Mouse (Mus musculus) lung, postnatal 36 days (tissue): Measurements from ENCODE around the gene Grcc10.

Experiments used
- DNase-seq: peaks from one replicate; pipeline ENCODE4 v3.0.0; 2022; ENCODE audit warnings: mixed read lengths

Grcc10 gene

DNA sequence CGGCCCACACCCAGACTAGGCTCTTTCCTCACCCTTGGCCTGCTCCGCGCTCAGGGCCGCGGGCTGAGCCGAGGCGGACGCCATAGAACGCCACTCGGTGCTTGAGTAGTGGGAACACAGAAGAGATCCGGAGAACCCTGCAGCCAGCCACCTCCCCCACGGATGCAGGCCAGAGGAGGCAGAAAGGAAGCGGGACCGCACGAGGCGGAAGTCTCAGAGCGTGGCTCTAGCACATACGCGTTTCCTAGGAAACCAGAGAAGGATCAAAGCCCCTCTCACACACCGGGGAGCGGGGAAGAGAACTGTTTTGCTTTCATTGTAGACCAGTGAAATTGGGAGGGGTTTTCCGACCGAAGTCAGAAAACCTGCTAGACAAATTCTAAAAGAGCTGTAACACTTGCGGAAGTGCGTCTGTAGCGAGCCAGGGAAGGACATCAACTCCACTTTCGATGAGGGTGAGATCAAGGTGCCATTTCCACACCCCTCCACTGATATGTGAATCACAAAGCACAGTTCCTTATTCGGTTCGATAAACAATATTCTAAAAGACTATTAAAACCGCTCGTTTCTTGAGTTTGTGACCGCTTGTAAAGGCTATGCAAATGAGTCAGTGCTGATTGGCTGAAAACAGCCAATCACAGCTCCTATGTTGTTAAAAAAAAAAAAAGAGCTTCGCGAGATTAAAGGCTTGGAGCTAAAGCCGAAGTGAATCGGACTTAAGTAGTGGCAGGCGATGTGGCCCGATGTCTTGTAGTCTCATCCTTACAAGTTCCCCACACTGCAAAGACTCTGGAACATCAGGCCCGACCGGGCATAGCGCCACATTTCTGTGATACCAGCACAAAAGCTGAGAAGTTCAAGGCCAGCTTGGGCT is at the start of gene Grcc10:
Gene Grcc10 (minus strand): TSS at position 487 of the 874 bp plus-strand sequence.
- DNase-seq: peak; percentile 92

DNA sequence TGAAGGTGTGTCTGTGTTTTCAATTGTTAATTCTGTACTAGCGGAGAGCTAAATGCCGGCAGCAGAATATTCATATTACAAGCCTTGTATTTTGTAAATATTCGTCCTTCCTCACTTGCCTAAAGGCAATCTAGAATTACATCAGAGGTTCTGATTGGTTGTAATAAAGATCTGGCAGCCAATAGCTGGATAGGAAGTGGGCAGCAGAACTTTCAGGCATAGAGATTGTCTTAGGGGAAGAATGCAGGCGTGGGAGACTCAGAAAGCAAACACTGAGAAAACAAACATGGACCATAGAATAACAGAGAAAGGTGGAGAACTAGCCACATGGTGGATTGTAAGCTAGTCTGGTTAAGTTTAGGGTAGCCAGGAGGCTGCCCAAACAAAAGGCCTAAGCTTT is 48.9 kb upstream of the Grcc10 start:
- DNase-seq: no peak

- no peak for DNase-seq
These were observed 48.3 kb upstream of the Grcc10 start for GRCm38 (mm10) chr6:124789519-124789918.

DNA sequence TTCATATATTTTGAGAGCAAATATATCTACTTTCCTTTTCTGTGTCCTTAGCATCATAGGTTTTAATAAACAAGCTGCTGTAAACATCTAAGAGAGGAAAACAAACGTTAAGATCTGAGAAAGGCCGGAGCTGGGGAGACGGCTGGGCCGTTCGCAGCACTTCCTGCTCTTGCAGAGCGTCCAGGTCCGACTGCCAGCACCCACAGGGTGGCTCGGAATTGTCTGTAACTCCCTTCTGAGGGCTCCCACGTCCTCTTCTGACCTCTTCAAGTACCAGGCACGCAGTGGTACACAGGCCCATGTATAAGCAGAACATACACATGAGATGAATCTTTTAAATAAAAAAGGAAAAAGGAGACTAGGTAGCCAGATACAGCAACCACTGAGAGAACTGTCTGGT is 46.5 kb upstream of the Grcc10 start:
- DNase-seq: no peak

DNA sequence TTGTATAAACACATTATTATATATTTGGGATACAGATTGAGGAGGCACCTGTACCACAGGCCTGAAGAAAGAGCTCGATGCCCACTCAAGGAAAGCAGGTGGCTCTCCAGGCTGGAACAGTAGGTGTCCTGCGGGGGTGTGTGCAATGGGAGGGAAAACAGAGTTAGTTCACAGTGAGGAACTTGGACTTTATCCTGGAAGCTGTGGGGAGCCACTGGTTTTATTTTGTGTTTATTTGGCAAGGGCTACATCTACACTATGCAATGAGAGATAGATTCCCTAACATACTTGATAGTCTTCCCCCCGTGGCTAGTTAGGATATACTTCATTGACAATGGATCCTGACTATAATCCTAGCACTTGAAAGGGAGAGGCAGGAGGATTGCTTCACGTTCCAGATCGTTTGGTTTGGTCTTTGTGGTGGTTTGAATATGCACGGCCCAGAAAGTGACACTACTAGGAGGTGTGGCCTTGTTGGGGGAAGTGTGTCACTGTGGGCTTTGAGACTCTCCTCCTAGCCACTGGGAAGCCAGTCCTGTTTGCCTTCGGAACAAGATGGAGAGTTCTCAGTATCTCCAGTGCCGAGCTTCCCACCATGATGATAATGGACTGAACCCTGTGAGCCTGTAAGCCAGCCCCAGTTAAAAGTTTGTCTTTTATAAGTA is 45.7 kb upstream of the Grcc10 start:
- DNase-seq: no peak

DNA sequence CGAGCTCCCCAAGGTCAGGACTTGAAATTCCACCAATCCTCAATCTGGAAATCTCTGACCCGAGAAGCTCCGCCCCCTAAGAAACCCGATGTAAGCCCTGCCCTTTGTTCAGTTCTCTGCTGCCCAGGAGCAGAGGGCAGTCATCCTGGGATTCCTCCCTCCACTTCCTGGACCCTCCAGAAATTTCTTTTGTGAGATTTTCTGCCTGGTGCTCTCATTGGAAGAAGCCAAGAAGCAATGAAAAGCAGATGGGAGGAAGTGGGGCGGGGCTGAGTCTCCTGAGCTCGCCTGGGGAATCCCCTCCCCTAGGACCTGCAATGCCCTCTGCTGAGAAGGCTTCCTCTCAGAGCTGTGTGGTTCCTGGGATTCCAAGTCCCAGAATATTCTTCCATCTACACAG is 41.3 kb upstream of the Grcc10 start:
- DNase-seq: peak; percentile 65

DNA sequence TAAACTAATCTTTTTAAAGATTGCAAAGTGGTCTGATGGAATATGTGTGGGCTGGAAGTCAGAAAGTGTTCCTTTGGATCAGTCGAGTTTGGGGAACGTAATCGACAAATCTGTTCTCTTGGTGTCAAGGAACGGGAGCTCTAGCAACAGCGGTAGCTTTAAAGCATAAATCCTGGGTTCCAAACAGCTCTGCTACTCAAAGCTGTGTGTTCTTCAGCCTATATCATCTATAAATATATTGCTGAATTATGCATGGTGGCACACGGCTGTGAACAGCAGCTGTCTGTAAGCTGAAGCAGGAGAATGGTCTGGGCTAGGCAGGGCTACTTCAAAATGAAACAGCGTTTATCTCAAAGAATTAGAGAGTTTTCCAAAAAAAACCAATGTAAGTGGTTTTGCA is 39.7 kb upstream of the Grcc10 start:
- no peak for DNase-seq

GRCm38 (mm10) chr6:124779984-124780416 is 38.8 kb upstream of the Grcc10 start:
- DNase-seq: peak; percentile 50

- DNase-seq: peak; percentile 82
These were observed 38.2 kb upstream of the Grcc10 start, which contains the start of gene Lrrc23 for GRCm38 (mm10) chr6:124779222-124779983. TSS of gene Lrrc23 (minus strand) at chr6:124779727.

DNA sequence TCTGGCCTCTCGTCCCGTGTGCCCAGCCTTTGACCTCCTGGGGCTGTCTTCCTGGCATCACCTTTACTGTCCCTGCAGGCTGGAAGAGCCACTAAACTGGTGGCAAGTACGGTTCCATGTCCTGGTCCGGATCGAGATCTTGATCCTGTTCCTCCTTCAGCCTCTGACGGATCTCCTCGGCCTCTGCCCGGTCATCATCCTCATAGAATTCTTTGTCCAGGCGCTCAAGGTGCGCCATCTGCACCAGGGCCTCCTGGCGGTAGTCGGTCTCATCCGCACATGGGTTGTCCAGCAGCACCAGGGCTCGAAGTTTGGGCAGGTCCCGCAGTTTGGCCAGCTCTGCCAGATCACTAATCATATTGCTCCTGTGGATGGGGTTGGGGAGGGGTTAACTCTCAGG is 29.3 kb upstream of the Grcc10 start:
- DNase-seq: no peak

- DNase-seq: no peak
These were observed 28.8 kb upstream of the Grcc10 start for GRCm38 (mm10) chr6:124770013-124770412.

DNA sequence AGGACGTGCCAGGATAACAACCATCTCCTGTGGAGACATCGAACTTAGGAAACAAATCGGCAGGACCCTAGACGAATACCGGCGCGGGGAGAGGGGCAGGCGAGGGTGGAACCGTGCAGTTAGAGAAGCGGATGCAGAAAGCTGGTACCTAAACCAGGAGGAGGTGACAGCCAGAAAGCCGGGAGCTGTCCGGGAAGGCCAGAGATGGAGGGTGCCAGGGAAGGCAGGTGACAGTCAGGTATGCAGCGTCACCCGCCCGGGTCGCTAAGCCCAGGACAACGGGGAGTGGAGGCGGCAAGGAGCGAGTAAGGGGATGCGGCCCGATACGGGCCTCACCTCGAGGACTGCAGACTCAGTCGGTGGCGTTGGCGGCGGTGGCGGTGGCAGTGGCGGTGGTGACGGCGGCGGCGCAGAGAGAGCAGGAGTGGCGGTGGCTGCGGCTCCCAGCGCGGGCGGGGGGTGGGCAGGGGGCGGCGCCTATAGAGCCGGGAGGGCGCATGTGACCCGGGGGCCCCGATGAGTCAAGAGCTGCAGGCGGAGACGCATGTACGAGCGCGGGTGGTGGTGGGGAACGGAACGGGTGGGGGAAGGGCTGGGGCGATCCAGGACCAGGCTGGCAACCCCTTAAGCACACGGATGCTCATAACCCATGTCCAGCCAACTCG is 28.1 kb upstream of the Grcc10 start, which contains the start of gene Eno2:
Gene Eno2 (minus strand): TSS at position 573 of the 665 bp plus-strand sequence.
- no peak for DNase-seq

DNA sequence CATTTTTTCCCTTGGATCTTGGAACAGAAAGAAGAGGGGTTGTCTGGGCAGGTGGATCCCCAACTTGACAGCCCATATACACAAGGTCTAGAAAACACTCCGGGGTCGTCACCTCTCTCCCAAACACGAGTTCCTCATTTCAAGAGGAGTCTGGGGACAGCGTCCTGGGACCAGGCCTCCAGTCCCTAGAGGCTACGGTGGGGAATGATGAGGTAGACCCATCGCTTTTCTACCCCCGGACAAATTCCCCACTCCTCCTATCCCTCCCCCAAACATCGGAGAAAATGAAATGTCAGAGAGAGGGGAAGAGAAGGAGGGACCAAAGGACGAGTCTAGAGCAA is 27.5 kb upstream of the Grcc10 start:
- no peak for DNase-seq

GRCm38 (mm10) chr6:124767920-124768703 is 26.9 kb upstream of the Grcc10 start:
- DNase-seq: no peak

- DNase-seq: no peak
These were observed 26.4 kb upstream of the Grcc10 start for GRCm38 (mm10) chr6:124767536-124767919.

GRCm38 (mm10) chr6:124765951-124766350 is 24.8 kb upstream of the Grcc10 start:
- DNase-seq: no peak

GRCm38 (mm10) chr6:124759259-124759658 is 18.1 kb upstream of the Grcc10 start:
- DNase-seq: peak; percentile 95

DNA sequence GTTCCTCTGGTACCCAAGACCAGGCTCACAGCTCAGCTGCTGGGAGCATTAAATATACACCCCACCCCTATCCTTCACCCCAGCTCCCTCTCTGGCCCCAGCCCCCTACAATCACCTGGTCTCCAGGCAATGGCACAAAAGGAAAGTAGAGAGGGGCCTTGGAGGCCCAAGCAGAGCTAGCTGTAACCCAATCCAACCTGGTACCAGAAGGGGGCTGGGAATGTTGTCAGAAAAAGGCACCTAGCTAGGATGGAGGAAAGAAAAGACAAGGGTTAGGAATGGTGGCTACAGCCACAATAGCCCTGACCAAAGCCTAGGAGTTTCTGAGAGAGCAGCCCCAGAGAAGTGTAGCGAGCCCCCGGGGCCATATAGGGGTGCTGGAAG is 17.7 kb upstream of the Grcc10 start:
- DNase-seq: no peak

DNA sequence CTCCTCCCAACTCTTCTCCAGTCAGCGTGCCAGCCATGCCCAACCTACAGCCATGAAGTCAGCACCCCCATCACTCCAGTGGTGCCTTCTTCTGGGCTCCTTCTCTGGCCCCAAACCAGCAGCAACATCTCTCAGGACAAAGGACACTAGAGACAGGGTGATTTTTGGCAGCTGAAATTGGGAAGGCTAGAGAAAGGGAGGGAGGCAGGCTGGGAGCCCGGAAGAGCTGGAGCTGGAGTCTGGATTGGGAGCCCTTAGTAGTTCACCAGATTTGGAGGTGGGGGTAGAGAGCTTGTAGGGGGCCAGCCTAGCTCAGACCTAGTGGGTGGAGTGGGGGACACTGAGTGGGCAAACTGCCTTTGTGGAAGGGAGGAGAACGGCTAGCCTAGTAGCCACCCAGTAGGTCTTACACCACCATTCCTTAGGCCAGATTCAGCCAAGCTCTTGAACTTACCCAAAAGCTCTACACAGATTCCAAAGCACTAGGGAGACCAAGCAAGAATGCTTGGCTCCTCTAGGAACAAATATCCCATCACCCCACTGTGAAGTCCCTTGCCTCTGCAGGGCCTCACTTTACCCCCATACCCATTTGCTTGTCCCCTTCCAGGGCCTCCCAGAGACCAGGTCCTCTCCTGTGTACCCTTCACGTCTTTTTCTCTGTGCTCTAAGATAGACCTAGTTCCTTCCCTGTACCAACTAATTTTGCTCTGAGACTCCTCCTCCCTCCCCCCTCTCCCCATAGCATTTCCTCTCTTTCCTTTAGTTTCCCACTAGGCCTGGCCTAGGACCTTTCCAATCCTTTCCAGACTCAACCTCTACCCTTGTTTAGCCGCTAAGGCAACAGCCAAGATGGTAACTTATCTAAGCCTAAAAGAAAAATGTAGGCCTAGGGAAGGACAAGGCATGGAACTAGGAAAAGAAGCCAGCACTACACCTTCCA is 17.0 kb upstream of the Grcc10 start:
- DNase-seq: peak; percentile 56

- DNase-seq: no peak
These were observed 16.2 kb upstream of the Grcc10 start for GRCm38 (mm10) chr6:124757351-124757880.
